Mouse (Mus musculus) midbrain, embryonic 15.5 days (tissue): ENCODE results near the gene Slc6a13. TPM values are rescaled to one million over a fixed set of nuclear protein-coding genes. Genes with fewer than 3 reads are reported as not detected.

Experiments used
- microRNA-seq: library from miRNA; unstranded; fragments of <30 nt; microRNA quantifications from one replicate; pipeline ENCODE4, GENCODE M21; 2016
- polyA plus RNA-seq: library from polyadenylated mRNA; unstranded; fragments of >200 nt; fragmentation: Nextera tagmentation; extraction: Ambion mirVana; gene quantifications from 2 replicates; pipeline ENCODE4 v1.2.1, GENCODE M21; 2015

The Slc6a13 gene
- polyA plus RNA-seq, 1 experiment from 2014 or later = 50.2 TPM

Small RNA genes within 50 kb of the gene (microRNA-seq; reads per million reads assigned to microRNA genes)
- not detected for gene Gm24855

Other genes with a start within 250 kb of the Slc6a13 start
- gene Mical3, start 169.2 kb upstream of the Slc6a13 start, polyA plus RNA-seq = 43.1 and 50.0 TPM in 2 replicates
- gene Pex26, start 116.6 kb upstream of the Slc6a13 start, polyA plus RNA-seq = 19.9 and 20.4 TPM in 2 replicates
- gene Tuba8, start 89.5 kb upstream of the Slc6a13 start, polyA plus RNA-seq = 0.70 and 1.1 TPM in 2 replicates
- gene Usp18, start 54.3 kb upstream of the Slc6a13 start, polyA plus RNA-seq = 2.1 and 3.4 TPM in 2 replicates
- 2.5 and 3.3 TPM in 2 replicates for gene Slc6a12, start 42.8 kb downstream of the Slc6a13 start, polyA plus RNA-seq
- 12.4 and 13.7 TPM in 2 replicates for gene Iqsec3, start 173.5 kb downstream of the Slc6a13 start, polyA plus RNA-seq